Mouse (Mus musculus): ENCODE results near the gene Lrrc15. TPM values are rescaled to one million over a fixed set of nuclear protein-coding genes. Genes with fewer than 3 reads are reported as not detected.

Lrrc15 gene
- 0.13 and 0.15 TPM in 2 replicates for polyA plus RNA-seq (2012; rRNA removed)

GRCm38 (mm10) chr16:30282844-30283495 lies at the start of gene Lrrc15:
Gene Lrrc15, minus strand, starts transcription at chr16:30283256.
- no peak for DNase-seq (ENCODE audit: low spot score)

GRCm38 (mm10) chr16:30314236-30314635 lies 31.2 kb upstream of the Lrrc15 start:
- no peak for DNase-seq (ENCODE audit: low spot score)

- DNase-seq (ENCODE audit: low spot score), result no peak
These were observed 27.6 kb upstream of the Lrrc15 start, which contains the start of gene Gp5 for GRCm38 (mm10) chr16:30310647-30311046. Gene Gp5, minus strand, starts transcription at chr16:30310779.

- DNase-seq (ENCODE audit: low spot score), result no peak
These were observed 27.1 kb upstream of the Lrrc15 start for GRCm38 (mm10) chr16:30310171-30310515.

- no peak for DNase-seq (ENCODE audit: low spot score)
These were observed 26.5 kb upstream of the Lrrc15 start for GRCm38 (mm10) chr16:30309395-30310170.

GRCm38 (mm10) chr16:30308616-30309394 lies 25.7 kb upstream of the Lrrc15 start:
- DNase-seq (ENCODE audit: low spot score), result peak; percentile 40

GRCm38 (mm10) chr16:30307961-30308615 lies 25.0 kb upstream of the Lrrc15 start:
- DNase-seq (ENCODE audit: low spot score), result no peak

- DNase-seq (ENCODE audit: low spot score), result no peak
These were observed 24.2 kb upstream of the Lrrc15 start for GRCm38 (mm10) chr16:30307306-30307705.

GRCm38 (mm10) chr16:30306102-30306501 lies 23.0 kb upstream of the Lrrc15 start:
- no peak for DNase-seq (ENCODE audit: low spot score)

GRCm38 (mm10) chr16:30304236-30304635 lies 21.2 kb upstream of the Lrrc15 start:
- DNase-seq (ENCODE audit: low spot score), result no peak

- no peak for DNase-seq (ENCODE audit: low spot score)
These were observed 20.4 kb upstream of the Lrrc15 start for GRCm38 (mm10) chr16:30303411-30303810.

GRCm38 (mm10) chr16:30302686-30303085 lies 19.6 kb upstream of the Lrrc15 start:
- no peak for DNase-seq (ENCODE audit: low spot score)

GRCm38 (mm10) chr16:30299711-30300277 lies 16.7 kb upstream of the Lrrc15 start:
- no peak for DNase-seq (ENCODE audit: low spot score)

GRCm38 (mm10) chr16:30297450-30297849 lies 14.4 kb upstream of the Lrrc15 start:
- DNase-seq (ENCODE audit: low spot score), result no peak

- DNase-seq (ENCODE audit: low spot score), result no peak
These were observed 13.7 kb upstream of the Lrrc15 start for GRCm38 (mm10) chr16:30296601-30297275.

- DNase-seq (ENCODE audit: low spot score), result no peak
These were observed 12.1 kb upstream of the Lrrc15 start for GRCm38 (mm10) chr16:30295106-30295505.

GRCm38 (mm10) chr16:30290436-30290835 lies 7.4 kb upstream of the Lrrc15 start:
- no peak for DNase-seq (ENCODE audit: low spot score)

- no peak for DNase-seq (ENCODE audit: low spot score)
These were observed 2.6 kb upstream of the Lrrc15 start for GRCm38 (mm10) chr16:30285701-30286100.

GRCm38 (mm10) chr16:30283743-30284337 lies 784 bp upstream of the Lrrc15 start:
- no peak for DNase-seq (ENCODE audit: low spot score)

- no peak for DNase-seq (ENCODE audit: low spot score)
These were observed 2.3 kb downstream of the Lrrc15 start for GRCm38 (mm10) chr16:30280676-30281297.
